Mouse (Mus musculus) macrophage (primary cell): ENCODE data around the gene Skint8. TPM values are rescaled to one million over a fixed set of nuclear protein-coding genes. Genes with fewer than 3 reads are reported as not detected.
"Not testable (repeated sequence)": the region's sequence is repeated elsewhere in the genome, so short reads cannot be mapped to it uniquely, and the experiment has no call there.

Experiments used
- H3K27ac ChIP-seq: fragments of 350-480 bp; formaldehyde crosslinking; 2 replicates; pipeline ENCODE4 v1.9.0; 2021
- H3K36me3 ChIP-seq: fragments of 350-480 bp; formaldehyde crosslinking; 2 replicates; pipeline ENCODE4 v1.9.0; 2021; ENCODE audit errors: inconsistent target
- H3K4me3 ChIP-seq: fragments of 350-480 bp; formaldehyde crosslinking; 2 replicates; pipeline ENCODE4 v1.9.0; 2021; ENCODE audit errors: inconsistent target
- H3K79me2 ChIP-seq: fragments of 350-480 bp; formaldehyde crosslinking; 2 replicates; pipeline ENCODE4 v1.9.0; 2021; ENCODE audit errors: inconsistent target
- WGBS: methylation state at CpG from one replicate; pipeline ENCODE4 v1.1.7; 2026; ENCODE audit warnings: inconsistent platforms; ENCODE audit not compliant: missing documents; 5-methylcytosine and 5-hydroxymethylcytosine counted together
- polyA plus RNA-seq: library from polyadenylated mRNA; stranded (reverse); fragments of 250-400 nt; gene quantifications from 3 replicates; pipeline ENCODE4 v1.2.4, GENCODE M21; 2018; ENCODE audit warnings: inconsistent platforms
- total RNA-seq, 78 experiments: library from RNA; depleted of rRNA; stranded (reverse); fragments of 250-400 nt; gene quantifications; 1 replicate in 9 of 78; 2 replicates in 24 of 78; 3 replicates in 43 of 78; 4 replicates in 2 of 78; pipeline ENCODE4 v1.2.4; 2018; ENCODE audit warnings: inconsistent platforms in 56 of 78

Skint8 gene
- total RNA-seq (2018; cell fraction: chromatin; rRNA removed), result not detected
- total RNA-seq (2018; cell fraction: cytosol; rRNA removed), result not detected
- not detected for total RNA-seq (2018; cell fraction: nucleus; rRNA removed)
- not detected in 3 replicates for polyA plus RNA-seq

GRCm38 (mm10) chr4:111919092-111919491 lies at the start of gene Skint8:
Gene Skint8 (plus strand): TSS chr4:111919392.
- WGBS, result 70% methylated on average over 1 of the region's 1 CpGs
- H3K27ac ChIP-seq, result no peak within 1 kb of the TSS

GRCm38 (mm10) chr4:111880112-111880875 lies 38.9 kb upstream of the Skint8 start:
- 9% methylated on average over 4 of the region's 4 CpGs for WGBS
- H3K27ac ChIP-seq, result no peak overlapping the region
- no peak overlapping the region for H3K4me3 ChIP-seq
- H3K36me3 ChIP-seq, result no peaks in the 10 kb centered on the region
- no peaks in the 10 kb centered on the region for H3K79me2 ChIP-seq

More at GRCm38 (mm10) chr4:111919092-111919491, at the start of gene Skint8:
- H3K79me2 ChIP-seq, result no peaks in the 10 kb centered on the region
- H3K4me3 ChIP-seq, result no peak within 1 kb of the TSS
- H3K36me3 ChIP-seq, result no peaks in the 10 kb centered on the region

- 87% methylated on average over 11 of the region's 12 CpGs for WGBS
- no peaks in the 10 kb centered on the region for H3K79me2 ChIP-seq
- H3K4me3 ChIP-seq, result no peak overlapping the region
- no peaks in the 10 kb centered on the region for H3K36me3 ChIP-seq
- H3K27ac ChIP-seq, result no peak overlapping the region
These were observed 35.6 kb upstream of the Skint8 start for GRCm38 (mm10) chr4:111883543-111883942.

GRCm38 (mm10) chr4:111886018-111886417 lies 33.2 kb upstream of the Skint8 start:
- H3K27ac ChIP-seq, result no peak overlapping the region
- H3K79me2 ChIP-seq, result no peaks in the 10 kb centered on the region
- no peak overlapping the region for H3K4me3 ChIP-seq
- H3K36me3 ChIP-seq, result no peaks in the 10 kb centered on the region
- 6% methylated on average over 7 of the region's 7 CpGs for WGBS

- Histone ChIP-seq H3K79me2 (no peaks in the 10 kb centered on the region), H3K27ac (no peak overlapping the region), H3K4me3 (no peak overlapping the region), H3K36me3 (no peaks in the 10 kb centered on the region)
- WGBS, result 5% methylated on average over 4 of the region's 4 CpGs
These were observed 32.6 kb upstream of the Skint8 start for GRCm38 (mm10) chr4:111886607-111887006.

GRCm38 (mm10) chr4:111892138-111892537 lies 27.1 kb upstream of the Skint8 start:
- no peaks in the 10 kb centered on the region for H3K79me2 ChIP-seq
- no peak overlapping the region for H3K4me3 ChIP-seq
- no peaks in the 10 kb centered on the region for H3K36me3 ChIP-seq
- no peak overlapping the region for H3K27ac ChIP-seq

- H3K4me3 ChIP-seq, result no peak overlapping the region
- H3K36me3 ChIP-seq, result no peaks in the 10 kb centered on the region
- 7% methylated on average over 1 of the region's 1 CpGs for WGBS
- H3K79me2 ChIP-seq, result no peaks in the 10 kb centered on the region
- no peak overlapping the region for H3K27ac ChIP-seq
These were observed 21.4 kb upstream of the Skint8 start for GRCm38 (mm10) chr4:111897755-111898154.

- H3K36me3 ChIP-seq, result no peaks in the 10 kb centered on the region
- 75% methylated on average over 4 of the region's 4 CpGs for WGBS
- no peaks in the 10 kb centered on the region for H3K79me2 ChIP-seq
- no peak overlapping the region for H3K27ac ChIP-seq
- H3K4me3 ChIP-seq, result no peak overlapping the region
These were observed 20.6 kb upstream of the Skint8 start for GRCm38 (mm10) chr4:111898566-111898965.

GRCm38 (mm10) chr4:111900491-111900890 lies 18.7 kb upstream of the Skint8 start:
- H3K4me3 ChIP-seq, H3K36me3 ChIP-seq, H3K79me2 ChIP-seq, H3K27ac ChIP-seq: not testable (repeated sequence)
- 63% methylated on average over 1 of the region's 1 CpGs for WGBS

GRCm38 (mm10) chr4:111901473-111901872 lies 17.7 kb upstream of the Skint8 start:
- H3K27ac ChIP-seq, result no peak overlapping the region
- H3K36me3 ChIP-seq, result no peaks in the 10 kb centered on the region
- H3K4me3 ChIP-seq, result no peak overlapping the region
- no peaks in the 10 kb centered on the region for H3K79me2 ChIP-seq
- WGBS, result 89% methylated on average over 1 of the region's 1 CpGs

GRCm38 (mm10) chr4:111902775-111903174 lies 16.4 kb upstream of the Skint8 start, which contains the start of gene Slc5a9:
Gene Slc5a9 (minus strand): TSS chr4:111902918.
- no peaks in the 10 kb centered on the region for H3K36me3 ChIP-seq
- H3K27ac ChIP-seq, result no peak within 1 kb of the TSS
- H3K4me3 ChIP-seq, result no peak within 1 kb of the TSS
- no peaks in the 10 kb centered on the region for H3K79me2 ChIP-seq

- H3K36me3 ChIP-seq, result no peaks in the 10 kb centered on the region
- no peaks in the 10 kb centered on the region for H3K79me2 ChIP-seq
- 23% methylated on average over 2 of the region's 2 CpGs for WGBS
These were observed 11.3 kb upstream of the Skint8 start for GRCm38 (mm10) chr4:111907926-111908325.

GRCm38 (mm10) chr4:111961309-111961708 lies 42.1 kb downstream of the Skint8 start:
- no peaks in the 10 kb centered on the region for H3K36me3 ChIP-seq
- WGBS, result 29% methylated on average over 1 of the region's 1 CpGs
- no peak overlapping the region for H3K4me3 ChIP-seq
- H3K79me2 ChIP-seq, result no peaks in the 10 kb centered on the region
- H3K27ac ChIP-seq, result no peak overlapping the region

More at GRCm38 (mm10) chr4:111907926-111908325, 11.3 kb upstream of the Skint8 start:
- no peak overlapping the region for H3K27ac ChIP-seq
- H3K4me3 ChIP-seq, result no peak overlapping the region

- not testable (repeated sequence) for H3K79me2 ChIP-seq, H3K4me3 ChIP-seq, H3K27ac ChIP-seq, H3K36me3 ChIP-seq
- 82% methylated on average over 1 of the region's 1 CpGs for WGBS
These were observed 44.0 kb downstream of the Skint8 start for GRCm38 (mm10) chr4:111963241-111963640.

GRCm38 (mm10) chr4:111963669-111964068 lies 44.5 kb downstream of the Skint8 start:
- WGBS, result 84% methylated on average over 3 of the region's 3 CpGs
- Histone ChIP-seq H3K79me2 (no peaks in the 10 kb centered on the region), H3K36me3 (no peaks in the 10 kb centered on the region), H3K27ac (no peak overlapping the region), H3K4me3 (no peak overlapping the region)
